Mouse (Mus musculus): Measurements from ENCODE around the gene Serbp1. TPM values are rescaled to one million over a fixed set of nuclear protein-coding genes. Genes with fewer than 3 reads are reported as not detected.

Serbp1 gene
- polyA plus RNA-seq (2012; rRNA removed; ENCODE audit: low replicate concordance): 25.1 and 49.0 TPM in 2 replicates

DNA sequence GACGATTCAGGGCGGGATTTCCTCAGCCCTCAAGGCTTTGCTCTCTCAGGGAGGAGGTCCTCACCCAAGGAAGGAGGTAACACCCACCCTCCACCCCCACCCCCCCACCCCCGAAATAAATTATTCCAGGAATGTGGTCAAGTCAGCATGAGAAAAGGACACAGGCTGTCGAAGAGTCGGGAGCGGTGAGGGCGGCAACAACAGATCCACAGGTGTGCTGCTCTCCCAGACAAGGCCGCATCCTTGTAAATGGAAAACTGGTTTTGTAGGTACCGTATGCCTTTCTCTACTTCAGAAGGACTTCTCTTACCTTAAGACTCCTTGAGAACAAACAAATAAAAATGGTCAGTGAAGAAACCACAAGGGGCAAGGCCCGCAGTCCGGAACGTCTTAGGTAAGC is at the start of gene Serbp1:
Serbp1 (plus strand) TSS at position 200 of the 400 bp plus-strand sequence.

Other genes with a start within 250 kb of the Serbp1 start
- 48.5 and 72.1 TPM in 2 replicates for gene Gadd45a, start 200.7 kb upstream of the Serbp1 start, polyA plus RNA-seq (2012; rRNA removed; ENCODE audit: low replicate concordance)
- 0.90 and 1.4 TPM in 2 replicates for gene Il12rb2, start 138.0 kb downstream of the Serbp1 start, polyA plus RNA-seq (2012; rRNA removed; ENCODE audit: low replicate concordance)

All from mammary gland, adult 2 months (tissue).